ENCODE assay signal across 31 mouse cellular contexts in genomic region chr3:52446500-52446899, GRCm38 (mm10).
"Had no signal": no experiment of that assay in that cellular context is flagged by ENCODE, and none has a peak within 500 bp of the region (broad histone marks: within the 10 kb centered on the region; RNA-seq: fewer than 3 reads in every experiment).

No protein-coding gene starts in this region.

- H3K27me3 ChIP-seq: heart, embryonic 12.5 days; heart, embryonic 13.5 days; heart, embryonic 15.5 days; hindbrain, embryonic 12.5 days; hindbrain, embryonic 13.5 days; hindbrain, embryonic 15.5 days; intestine, embryonic 15.5 days; kidney, embryonic 15.5 days had no signal

- H3K36me3 ChIP-seq: heart, embryonic 10.5 days; heart, embryonic 12.5 days; heart, embryonic 13.5 days; heart, embryonic 15.5 days; hindbrain, embryonic 10.5 days; hindbrain, embryonic 12.5 days; hindbrain, embryonic 13.5 days; hindbrain, embryonic 15.5 days; intestine, embryonic 15.5 days; kidney, embryonic 15.5 days had no signal

- H3K9ac ChIP-seq: heart, embryonic 12.5 days; heart, embryonic 13.5 days; heart, embryonic 15.5 days; hindbrain, embryonic 12.5 days; hindbrain, embryonic 13.5 days; hindbrain, embryonic 14.5 days; hindbrain, embryonic 15.5 days; intestine, embryonic 15.5 days; kidney, embryonic 15.5 days had no signal

- H3K27ac ChIP-seq: heart, embryonic 10.5 days; heart, embryonic 13.5 days; heart, embryonic 15.5 days; hindbrain, embryonic 10.5 days; hindbrain, embryonic 12.5 days; hindbrain, embryonic 13.5 days; hindbrain, embryonic 14.5 days; hindbrain, embryonic 15.5 days; hindbrain, postnatal 0 days; intestine, embryonic 15.5 days; kidney, embryonic 15.5 days; kidney, postnatal 0 days; layer of hippocampus, adult 2 months; left cerebral cortex, adult 2 months had no signal

- H3K4me1 ChIP-seq: heart, embryonic 15.5 days; intestine, embryonic 15.5 days had no signal

- H3K9me3 ChIP-seq: heart, embryonic 10.5 days; heart, embryonic 12.5 days; heart, embryonic 13.5 days; heart, embryonic 15.5 days; hindbrain, embryonic 10.5 days; hindbrain, embryonic 12.5 days; hindbrain, embryonic 13.5 days; hindbrain, embryonic 15.5 days; intestine, embryonic 15.5 days; kidney, embryonic 15.5 days had no signal

- H3K4me3 ChIP-seq: heart, embryonic 10.5 days; heart, embryonic 12.5 days; heart, embryonic 13.5 days; heart, embryonic 15.5 days; hindbrain, embryonic 10.5 days; hindbrain, embryonic 12.5 days; hindbrain, embryonic 13.5 days; hindbrain, embryonic 15.5 days; intestine, embryonic 15.5 days; kidney, embryonic 15.5 days; layer of hippocampus, adult 2 months; left cerebral cortex, adult 2 months had no signal

- DNase-seq: heart, postnatal 10 days; heart, postnatal 14 days; heart, postnatal 4 days; kidney, adult 11 months; kidney, adult 18-20 months; kidney, adult 2 months; kidney, adult 8-10 months; kidney, adult 9 months; kidney, postnatal 10 days; kidney, postnatal 14 days; kidney, postnatal 25 days; kidney, postnatal 36 days; kidney, postnatal 4 days; layer of hippocampus, adult 9-11 months; layer of hippocampus, postnatal 36 days had no signal

- H3K4me2 ChIP-seq: heart, embryonic 11.5 days; heart, embryonic 12.5 days; heart, embryonic 13.5 days; heart, embryonic 15.5 days; hindbrain, embryonic 12.5 days; hindbrain, embryonic 13.5 days; hindbrain, embryonic 14.5 days; hindbrain, embryonic 15.5 days; intestine, embryonic 15.5 days; kidney, embryonic 15.5 days had no signal
